Mouse (Mus musculus) gastrocnemius, adult 2 months (tissue): ENCODE results near the gene Dnm1. TPM values are rescaled to one million over a fixed set of nuclear protein-coding genes. Genes with fewer than 3 reads are reported as not detected.

Experiments
- DNase-seq: peaks from one replicate; pipeline ENCODE4 v3.0.0; 2022
- H3K27ac ChIP-seq: fragments of 200-600 bp; 2 replicates; pipeline ENCODE4 v1.8.1; 2022; ENCODE audit warnings: mild to moderate bottlenecking
- H3K4me3 ChIP-seq: fragments of 200-600 bp; 2 replicates; pipeline ENCODE4 v1.8.1; 2022; ENCODE audit warnings: mild to moderate bottlenecking, moderate library complexity
- CTCF ChIP-seq: fragments of 200-600 bp; IDR thresholded peaks from 2 replicates; pipeline ENCODE4 v1.8.1; 2022; ENCODE audit warnings: antibody characterized with exemption, mild to moderate bottlenecking, moderate library complexity
- intact Hi-C: fragments of 180-260 bp; cut with DNase I; formaldehyde crosslinking; loops from one replicate; pipeline ENCODE4 v1.15.1; 2025
- microRNA-seq: library from miRNA; unstranded; fragments of <30 nt; microRNA quantifications from one replicate; pipeline ENCODE4 v1.2.0, GENCODE M21; 2021
- total RNA-seq, 2 experiments: library from RNA; stranded (reverse); gene quantifications; 2 replicates each; pipeline ENCODE4 v1.2.3; 2021

The Dnm1 gene
- total RNA-seq, 2 experiments from 2014 or later = 3.7 to 8.2 TPM

DNA sequence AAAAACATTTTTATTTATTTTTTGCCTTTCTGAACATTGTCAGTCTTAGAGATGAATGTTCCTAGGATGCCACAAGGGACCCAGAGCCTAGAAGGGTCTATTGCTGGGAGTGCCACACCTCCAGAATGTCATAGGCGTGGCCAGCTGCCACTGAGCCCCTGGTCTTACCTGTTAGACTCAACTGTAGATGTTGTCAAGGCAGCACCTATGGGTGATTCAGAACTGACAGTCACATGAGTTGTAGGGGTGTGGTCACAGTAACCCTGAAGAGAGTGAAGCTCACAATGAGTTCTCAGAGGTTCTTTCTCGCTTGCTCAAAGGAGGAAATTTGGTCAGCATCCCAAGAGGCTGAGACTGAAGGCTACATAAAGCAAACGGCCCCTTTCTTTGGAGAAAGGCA is 57.9 kb downstream of the Dnm1 start:
- Histone ChIP-seq H3K4me3 (no peak overlapping the region), H3K27ac (no peak overlapping the region)
- intact Hi-C loops = no loop called here
- no peak for TF ChIP-seq CTCF
- no peak for DNase-seq

DNA sequence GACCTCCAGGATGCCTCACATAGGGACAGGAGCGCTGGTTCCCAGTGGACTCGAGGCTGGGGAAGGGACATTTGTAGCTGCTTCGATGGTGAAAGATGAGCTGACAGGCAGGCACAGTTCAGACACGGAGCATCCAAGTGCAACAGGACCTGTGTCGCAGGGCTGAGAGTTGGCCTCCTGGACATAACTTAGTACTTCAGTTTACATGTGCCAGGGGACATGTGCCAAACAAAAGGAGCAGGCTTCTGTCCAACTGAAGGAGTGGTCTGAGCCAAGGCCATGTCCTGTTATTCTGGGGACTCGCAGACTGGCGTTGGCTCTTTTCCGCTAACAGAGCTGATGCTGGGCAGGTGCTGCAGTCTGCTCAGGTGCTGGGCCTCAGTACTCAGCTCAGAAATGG is 58.8 kb downstream of the Dnm1 start:
- no peak for TF ChIP-seq CTCF
- peak; percentile 86 for DNase-seq
- H3K4me3 ChIP-seq = no peak overlapping the region
- H3K27ac ChIP-seq = peak overlapping the region; percentile 80
- intact Hi-C loops = no loop called here

GRCm38 (mm10) chr2:32289578-32289977 is 63.6 kb downstream of the Dnm1 start:
- DNase-seq = no peak
- peak overlapping the region; percentile 71 for H3K4me3 ChIP-seq
- intact Hi-C loops = loop anchor here (5.0 kb wide), 2 partner anchors 137 to 152 kb away; partner anchors contain the start of gene Prrc2b
- H3K27ac ChIP-seq = peak overlapping the region; percentile 98
- peak; percentile 70 for TF ChIP-seq CTCF

GRCm38 (mm10) chr2:32288371-32288931 is 64.7 kb downstream of the Dnm1 start:
- peak overlapping the region; percentile 98 for H3K27ac ChIP-seq
- peak overlapping the region; percentile 71 for H3K4me3 ChIP-seq
- TF ChIP-seq CTCF = no peak
- no peak for DNase-seq
- intact Hi-C loops = loop anchor here (5.0 kb wide), 2 partner anchors 136 to 151 kb away; partner anchors contain the start of gene Prrc2b

- TF ChIP-seq CTCF = no peak
- peak; percentile 99 for DNase-seq
- intact Hi-C loops = loop anchor here (5.0 kb wide), 2 partner anchors 136 to 151 kb away; partner anchors contain the start of gene Prrc2b
- Histone ChIP-seq H3K27ac (peak within 1 kb of the TSS; percentile 98), H3K4me3 (peak within 1 kb of the TSS; percentile 71)
Observed at GRCm38 (mm10) chr2:32287923-32288367, 65.2 kb downstream of the Dnm1 start, which contains the start of gene Swi5. Gene Swi5 (minus strand): TSS chr2:32288075.

DNA sequence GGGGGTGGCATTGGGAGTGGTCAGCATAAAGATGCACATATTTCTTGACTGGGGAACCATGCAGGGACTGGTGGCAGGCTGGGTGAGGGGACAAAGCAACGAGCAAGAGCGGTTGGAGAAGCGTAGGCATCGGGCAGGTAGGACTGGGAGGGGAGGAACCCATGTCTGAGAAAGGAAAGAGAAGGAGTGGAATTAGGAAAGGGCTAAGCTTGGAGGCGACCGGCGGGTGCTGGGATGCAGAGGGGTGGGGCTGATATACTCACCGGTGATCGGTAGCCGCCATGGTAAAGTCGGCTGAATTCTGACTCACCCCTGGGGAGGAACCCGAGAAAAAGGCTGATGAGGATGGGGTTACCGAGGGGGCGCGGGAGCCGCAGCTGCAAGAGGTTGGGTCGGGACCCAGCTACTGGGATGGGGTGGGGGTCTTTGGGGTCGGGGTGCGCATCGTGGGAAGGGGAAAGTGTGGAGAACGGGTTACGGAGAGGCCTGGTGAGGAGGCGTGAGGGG is 65.8 kb downstream of the Dnm1 start, which contains the start of gene Golga2:
Gene Golga2, plus strand, starts transcription at position 51 of the 507 bp plus-strand sequence.
- intact Hi-C loops = loop anchor here (5.0 kb wide), 2 partner anchors 135 to 150 kb away; partner anchors contain the start of gene Prrc2b
- DNase-seq = peak; percentile 20
- TF ChIP-seq CTCF = no peak
- Histone ChIP-seq H3K27ac (peak within 1 kb of the TSS; percentile 98), H3K4me3 (peak within 1 kb of the TSS; percentile 71)

DNA sequence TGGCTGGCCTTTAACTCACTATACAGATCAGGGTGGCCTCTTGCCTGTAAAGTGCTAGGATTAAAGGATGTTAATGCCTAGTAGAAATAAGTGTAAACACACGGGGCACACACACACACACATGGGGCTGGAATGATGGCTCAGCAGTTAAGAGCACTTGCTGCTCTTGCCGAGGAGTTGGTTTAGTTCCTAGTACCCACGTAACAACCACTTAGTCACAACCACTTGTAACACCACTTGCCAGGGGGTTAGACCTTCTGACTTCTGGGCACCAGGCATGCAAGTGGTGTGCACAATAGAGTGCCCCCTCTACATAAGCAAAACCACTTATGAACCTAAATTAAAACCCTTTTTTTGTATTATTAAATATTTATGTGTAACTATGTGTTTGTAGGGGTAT is 69.2 kb downstream of the Dnm1 start:
- H3K27ac ChIP-seq = no peak overlapping the region
- no peak overlapping the region for H3K4me3 ChIP-seq
- TF ChIP-seq CTCF = no peak
- intact Hi-C loops = no loop called here
- no peak for DNase-seq

GRCm38 (mm10) chr2:32282727-32283126 is 70.4 kb downstream of the Dnm1 start:
- H3K27ac ChIP-seq = peak overlapping the region; percentile 82
- peak; percentile 76 for TF ChIP-seq CTCF
- intact Hi-C loops = no loop called here
- no peak overlapping the region for H3K4me3 ChIP-seq
- peak; percentile 72 for DNase-seq

DNA sequence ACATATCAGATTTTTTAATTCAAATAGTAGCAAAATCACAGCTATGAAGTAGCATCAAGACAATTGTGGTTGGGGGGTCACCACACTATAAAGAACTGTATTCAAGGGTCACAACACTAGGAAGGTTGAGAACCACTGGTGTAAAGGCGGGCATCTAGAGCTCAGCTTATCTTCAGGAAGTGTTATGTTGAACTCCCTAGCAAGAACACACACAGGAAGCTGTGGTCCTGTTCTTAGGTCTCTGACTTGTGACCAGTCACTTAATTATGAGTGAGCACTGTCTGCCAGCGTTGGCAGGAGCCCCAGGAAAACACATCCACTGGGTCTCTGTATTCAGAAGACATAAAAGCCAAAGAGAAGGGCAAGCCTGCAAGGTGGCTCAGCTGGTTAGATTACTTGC is 70.8 kb downstream of the Dnm1 start:
- Histone ChIP-seq H3K4me3 (no peak overlapping the region), H3K27ac (peak overlapping the region; percentile 82)
- TF ChIP-seq CTCF = no peak
- intact Hi-C loops = no loop called here
- no peak for DNase-seq

- Histone ChIP-seq H3K27ac (no peak overlapping the region), H3K4me3 (no peak overlapping the region)
- no peak for TF ChIP-seq CTCF
- intact Hi-C loops = no loop called here
- no peak for DNase-seq
Observed at GRCm38 (mm10) chr2:32275823-32276222, 77.3 kb downstream of the Dnm1 start.

- intact Hi-C loops = no loop called here
- Histone ChIP-seq H3K27ac (peak overlapping the region; percentile 92; the same call in 1 of the 2 replicates), H3K4me3 (no peak overlapping the region)
- TF ChIP-seq CTCF = peak; percentile 64
- DNase-seq = peak; percentile 42
Observed at GRCm38 (mm10) chr2:32260635-32261034, 92.5 kb downstream of the Dnm1 start.

GRCm38 (mm10) chr2:32259657-32260417 is 93.3 kb downstream of the Dnm1 start, which contains the start of gene Uck1:
Gene Uck1 (minus strand): TSS chr2:32260159.
- Histone ChIP-seq H3K4me3 (peak within 1 kb of the TSS; percentile 84), H3K27ac (peak within 1 kb of the TSS; percentile 92)
- intact Hi-C loops = no loop called here
- peak; percentile 92 for DNase-seq
- TF ChIP-seq CTCF = 0 out of 2 replicates have a peak, but pooled peaks have one; percentile 3

GRCm38 (mm10) chr2:32258887-32259533 is 94.1 kb downstream of the Dnm1 start:
- peak; percentile 20 for DNase-seq
- Histone ChIP-seq H3K27ac (peak overlapping the region; percentile 92), H3K4me3 (peak overlapping the region; percentile 84)
- intact Hi-C loops = no loop called here
- no peak for TF ChIP-seq CTCF

Small RNA genes lying within 50 kb of the gene (microRNA-seq; reads per million reads assigned to microRNA genes)
- gene Gm23363 (not detected), gene Mir199b (56.4 reads per million, percentile 34 among the genes with 10 or more reads in this experiment)

Other genes with a start within 250 kb of the Dnm1 start
- 10 to 100 TPM; 76.4 to 86.9 TPM for gene Prrc2b, start 202.3 kb downstream of the Dnm1 start, total RNA-seq
- gene Pomt1, start 116.7 kb downstream of the Dnm1 start, total RNA-seq = 10 to 100 TPM; 11.5 TPM
- 10 to 100 TPM in 1 of 2 experiments, 1 to 10 TPM in 1; 9.8 to 12.9 TPM for gene Uck1, start 93.2 kb downstream of the Dnm1 start, total RNA-seq
- gene Golga2, start 66.0 kb downstream of the Dnm1 start, total RNA-seq = 10 to 100 TPM; 56.0 to 62.9 TPM
- 100 to 1,000 TPM; 118 to 175 TPM for gene Swi5, start 65.3 kb downstream of the Dnm1 start, total RNA-seq
- 10 to 100 TPM; 26.4 to 26.6 TPM for gene Ciz1, start 1.0 kb downstream of the Dnm1 start, total RNA-seq
- 10 to 100 TPM; 34.3 to 43.2 TPM for gene 1110008P14Rik, start 28.6 kb upstream of the Dnm1 start, total RNA-seq
- 1 to 10 TPM; 2.6 to 3.4 TPM for gene Lcn2, start 34.9 kb upstream of the Dnm1 start, total RNA-seq
- 10 to 100 TPM; 34.7 to 51.1 TPM for gene Ptges2, start 42.6 kb upstream of the Dnm1 start, total RNA-seq
- 1 to 10 TPM; 2.2 to 2.3 TPM for gene Naif1, start 97.1 kb upstream of the Dnm1 start, total RNA-seq
- 100 to 1,000 TPM in 1 of 2 experiments, 10 to 100 TPM in 1; 45.3 to 211 TPM for gene Slc25a25, start 98.1 kb upstream of the Dnm1 start, total RNA-seq
- gene Fam102a, start 182.0 kb upstream of the Dnm1 start, total RNA-seq = 1 to 10 TPM; 1.8 to 3.1 TPM
- gene Dpm2, start 217.5 kb upstream of the Dnm1 start, total RNA-seq = 10 to 100 TPM; 11.1 to 14.1 TPM
- gene Pip5kl1, start 221.5 kb upstream of the Dnm1 start, total RNA-seq = not detected
- gene 9430097D07Rik, start 222.3 kb upstream of the Dnm1 start, total RNA-seq = not detected
- gene St6galnac4, start 233.8 kb upstream of the Dnm1 start, total RNA-seq = 10 to 100 TPM in 1 of 2 experiments, 1 to 10 TPM in 1; 8.7 to 21.6 TPM
- 10 to 100 TPM; 46.8 to 56.5 TPM for gene St6galnac6, start 246.4 kb upstream of the Dnm1 start, total RNA-seq